Mouse (Mus musculus) lung, adult 2 months (tissue): ENCODE data around the gene Dab1.

Experiments
- CTCF ChIP-seq: fragments of 200-500 bp; IDR thresholded peaks from 2 replicates; pipeline ENCODE4 v1.5.1; 2011; ENCODE audit warnings: mild to moderate bottlenecking, low read length, control low read depth; ENCODE audit not compliant: insufficient read depth
- POLR2A ChIP-seq: fragments of 200-500 bp; IDR thresholded peaks from 2 replicates; pipeline ENCODE4 v1.6.1; 2011; ENCODE audit warnings: low read depth, mild to moderate bottlenecking, control low read depth, low read length, borderline replicate concordance; ENCODE audit errors: extremely low read depth

GRCm38 (mm10) chr4:103577821-103578220 lies 41.3 kb upstream of the Dab1 start:
- TF ChIP-seq CTCF (no peak), POLR2A (no peak)
